Mouse (Mus musculus) gastrocnemius, postnatal 4 days (tissue): ENCODE data around the gene Wbp2nl. TPM values are rescaled to one million over a fixed set of nuclear protein-coding genes. Genes with fewer than 3 reads are reported as not detected.

Experiments
- DNase-seq, 2 experiments: peaks; one replicate each; pipeline ENCODE4 v3.0.0; 2021 to 2022; ENCODE audit warnings: low spot score in 2 of 2, mixed read lengths in 2 of 2
- long read RNA-seq, 2 experiments: library from polyadenylated mRNA; stranded (forward); transcript quantifications; one replicate each; pipeline ENCODE4 v2.0.0; 2021
- total RNA-seq, 2 experiments: library from RNA; stranded (reverse); gene quantifications; 2 replicates each; pipeline ENCODE4 v1.2.3; 2021

Gene Wbp2nl
- total RNA-seq, result not detected
- long read RNA-seq, experiment 1, partial matches to known transcripts, result 0 of 1 reads
- long read RNA-seq, experiment 1, other reads (novel, unspliced or antisense), result 1 of 1 reads
- long read RNA-seq, experiment 2, result 0 reads

DNA sequence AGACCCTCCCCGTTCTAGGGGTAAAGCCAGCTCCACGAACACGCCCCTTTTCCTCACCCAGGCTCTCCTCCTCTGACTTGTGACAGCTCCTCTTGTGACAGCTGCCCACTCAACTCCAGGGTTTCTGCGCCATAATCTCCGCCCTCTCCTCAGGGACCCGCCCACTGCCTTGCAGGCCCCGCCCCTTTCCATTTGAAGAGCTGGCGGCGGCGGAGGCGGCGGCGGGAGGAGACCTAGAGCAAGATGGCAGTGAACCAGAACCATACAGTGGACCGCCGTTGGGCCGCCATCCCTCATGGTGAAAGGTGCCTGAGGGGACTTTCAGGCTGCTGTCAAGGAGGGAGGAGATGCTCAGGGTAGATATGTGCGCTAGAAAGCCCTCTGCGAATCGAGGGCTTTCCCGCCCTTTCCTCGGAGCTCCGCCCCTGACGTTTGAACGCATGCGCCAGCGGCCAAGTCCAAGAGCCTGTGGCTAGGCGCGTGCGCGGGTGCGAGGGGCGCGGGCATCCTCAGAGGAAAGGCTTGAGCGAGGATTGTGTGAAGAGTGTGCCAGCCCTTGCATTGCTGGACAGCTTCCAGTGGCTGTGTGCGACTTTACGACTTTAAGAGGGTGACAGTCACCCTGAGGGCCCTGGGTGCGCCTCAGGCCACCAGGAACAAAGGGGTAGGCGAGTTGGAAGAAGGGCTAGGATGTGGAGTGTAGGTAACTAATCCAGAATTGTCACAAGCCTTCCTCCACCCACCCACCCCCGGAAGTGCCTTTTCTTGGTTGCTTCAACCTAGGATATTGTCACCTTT lies at the start of gene Wbp2nl:
TSS of gene Wbp2nl (plus strand) at position 191 of the 798 bp plus-strand sequence.
- DNase-seq, result no peak

DNA sequence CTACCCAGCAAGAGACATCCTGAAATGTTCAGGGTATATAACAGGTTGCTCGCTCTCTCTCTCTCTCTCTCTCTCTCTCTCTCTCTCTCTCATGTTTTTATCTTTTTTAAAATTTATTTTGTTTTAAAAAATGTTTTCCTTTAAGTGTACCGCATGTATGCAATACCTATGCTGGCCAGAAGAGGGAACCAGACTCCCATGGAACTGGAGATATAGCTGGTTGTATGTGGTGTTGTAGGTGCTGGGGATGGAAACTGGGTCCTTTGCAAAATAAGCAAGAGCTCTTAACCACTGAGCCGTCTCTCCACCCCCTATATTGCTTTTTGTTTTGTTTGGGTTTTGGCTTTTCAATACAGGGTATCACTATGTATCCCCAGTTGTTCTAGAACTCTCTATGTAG lies 47.2 kb upstream of the Wbp2nl start:
- no peak for DNase-seq

DNA sequence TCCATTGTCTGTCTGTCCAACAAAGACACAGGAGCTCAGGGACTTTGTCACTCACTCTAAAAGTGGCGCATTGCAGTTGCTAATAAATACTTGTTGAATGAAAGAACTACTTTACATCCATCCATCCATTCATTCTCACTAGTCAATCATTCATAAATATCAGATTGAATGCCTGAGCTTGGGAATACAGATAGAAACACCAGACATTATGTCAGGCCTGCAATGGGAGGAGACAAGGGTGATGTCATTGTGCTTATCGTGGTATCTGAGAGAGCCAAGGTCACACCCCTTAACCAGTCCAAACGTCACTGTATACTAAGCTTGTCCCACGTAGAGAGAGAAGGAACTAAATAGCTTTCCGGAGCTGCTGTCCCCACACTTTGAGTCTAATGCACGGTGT lies 46.7 kb upstream of the Wbp2nl start, which contains the start of gene 1500009C09Rik:
TSS of gene 1500009C09Rik (plus strand) at position 301 of the 400 bp plus-strand sequence.
- no peak for DNase-seq

DNA sequence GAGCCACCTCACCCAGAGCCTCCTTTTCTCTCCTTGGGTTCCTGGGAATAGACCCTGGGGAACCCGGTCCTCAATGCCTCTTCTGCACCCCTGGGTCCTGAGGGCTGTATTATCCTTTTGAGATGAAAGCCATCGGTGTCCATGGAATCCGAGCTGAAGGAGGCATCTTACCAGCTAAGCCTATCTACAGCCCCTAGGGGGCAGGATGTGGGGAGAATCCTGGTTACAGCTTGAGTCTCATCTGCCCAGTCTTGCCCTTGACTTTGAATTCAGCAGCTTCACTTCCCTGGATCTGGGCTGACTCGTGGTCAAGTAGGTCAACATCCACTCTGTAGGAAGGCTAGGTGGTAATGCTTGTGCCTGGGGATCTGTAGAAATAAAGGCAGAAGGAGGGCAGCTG lies 43.5 kb upstream of the Wbp2nl start:
- no peak for DNase-seq

- DNase-seq, result no peak
Measured at GRCm38 (mm10) chr15:82255944-82256383, 42.8 kb upstream of the Wbp2nl start.

DNA sequence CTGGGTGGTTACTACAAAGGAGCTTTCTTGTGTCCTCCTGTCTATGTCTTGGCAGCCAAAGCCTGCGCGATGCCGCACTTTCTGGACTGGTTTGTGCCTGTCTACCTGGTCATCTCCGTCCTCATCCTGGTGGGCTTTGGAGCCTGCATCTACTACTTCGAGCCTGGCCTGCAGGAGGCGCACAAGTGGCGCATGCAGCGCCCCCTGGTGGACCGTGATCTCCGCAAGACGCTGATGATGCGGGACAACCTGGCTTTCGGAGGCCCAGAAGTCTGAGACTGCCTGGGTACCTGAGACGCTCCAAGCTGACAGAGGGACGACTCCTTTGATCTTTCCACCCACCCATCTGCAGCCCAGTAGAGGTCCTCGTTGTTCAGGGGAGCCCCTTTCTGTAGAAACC lies 39.2 kb upstream of the Wbp2nl start:
- peak; percentile 57 to 73 for DNase-seq

GRCm38 (mm10) chr15:82266356-82266755 lies 32.4 kb upstream of the Wbp2nl start:
- peak in 1 of 2 experiments; percentile 59 for DNase-seq

DNA sequence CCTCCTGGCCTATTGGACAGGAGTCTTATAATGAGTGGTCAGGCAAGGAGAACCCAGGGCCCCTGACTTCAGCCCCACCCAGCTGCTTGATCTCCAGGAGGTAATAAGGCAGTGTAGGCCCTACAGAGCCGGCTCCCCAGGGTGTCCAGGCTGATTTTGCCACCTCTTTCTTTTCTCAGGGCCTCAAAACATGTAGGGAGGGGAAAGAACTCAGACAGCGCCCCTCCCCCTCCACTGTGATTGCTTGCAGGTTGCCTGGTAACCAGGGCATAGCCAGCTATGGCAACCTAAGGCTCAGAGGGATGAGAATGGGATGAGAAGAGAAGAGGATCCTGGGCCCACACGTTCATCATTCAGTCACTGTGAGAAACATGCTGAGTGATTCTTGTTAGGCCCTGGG lies 30.6 kb upstream of the Wbp2nl start:
- DNase-seq, result no peak

DNA sequence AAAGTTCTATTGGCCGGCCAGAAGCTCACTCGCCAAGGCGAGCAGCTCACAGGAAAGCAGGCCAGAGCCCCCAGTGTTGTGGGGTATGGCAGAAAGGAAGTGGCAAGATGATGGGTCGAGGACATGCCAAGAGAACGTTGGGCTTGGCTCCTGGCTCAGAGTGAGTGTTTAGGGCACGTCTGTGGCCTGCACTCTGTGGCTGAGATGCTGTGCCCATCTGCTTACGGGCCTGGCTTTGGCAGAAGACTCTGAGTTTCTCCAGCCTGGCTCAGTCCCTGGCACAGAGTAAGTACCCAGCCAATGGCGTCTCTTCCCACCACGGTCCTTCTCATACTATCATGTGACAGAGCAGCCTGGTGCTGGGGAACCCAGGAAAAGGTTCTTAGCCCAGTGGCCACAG lies 30.0 kb upstream of the Wbp2nl start:
- DNase-seq, result no peak

DNA sequence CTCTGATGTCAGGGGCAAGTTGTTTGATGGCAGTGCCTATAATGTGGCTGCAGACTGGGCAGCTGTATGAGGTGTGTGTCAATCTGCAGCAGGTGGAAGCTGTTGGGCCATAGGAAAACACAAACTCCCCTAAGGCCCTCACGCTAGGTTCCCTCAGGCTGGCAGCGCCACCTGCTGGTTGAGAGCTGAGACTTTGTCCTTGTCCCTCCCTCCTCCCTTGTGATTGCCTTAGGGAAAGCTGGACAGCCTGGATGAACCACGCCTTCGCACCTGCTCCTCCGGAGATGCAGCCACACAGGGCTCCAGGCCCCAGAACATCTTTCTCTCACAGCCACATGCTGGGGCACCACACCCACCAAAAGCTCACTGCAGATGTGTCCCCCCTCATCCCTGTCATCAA lies 27.6 kb upstream of the Wbp2nl start:
- DNase-seq, result peak; percentile 46 to 72

GRCm38 (mm10) chr15:82272295-82272694 lies 26.5 kb upstream of the Wbp2nl start:
- no peak for DNase-seq

- no peak for DNase-seq
Measured at GRCm38 (mm10) chr15:82274593-82274926, 24.2 kb upstream of the Wbp2nl start, which contains the start of gene Sept3. Gene Sept3, plus strand, starts transcription at chr15:82274893.

- DNase-seq, result no peak
Measured at GRCm38 (mm10) chr15:82274927-82275901, 23.5 kb upstream of the Wbp2nl start.

DNA sequence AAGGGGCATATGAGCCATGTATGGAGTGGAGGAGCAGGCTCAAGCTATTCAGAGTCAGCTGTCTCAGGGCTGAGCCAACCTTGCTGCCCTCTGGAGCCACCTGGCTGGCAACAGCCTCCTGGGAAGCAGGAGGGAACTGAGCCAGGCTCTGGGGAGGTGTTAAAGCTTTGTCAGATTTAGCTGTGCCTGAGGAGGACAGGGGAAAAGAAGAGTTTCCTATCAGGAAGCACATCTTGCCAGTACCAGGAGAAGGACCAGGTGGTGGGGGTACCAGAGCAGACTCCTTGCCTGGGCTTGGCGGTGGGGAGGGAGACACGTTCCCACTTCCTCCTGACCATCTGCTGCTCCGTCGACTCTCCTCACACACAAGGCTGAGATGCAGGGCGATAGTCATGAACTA lies 21.2 kb upstream of the Wbp2nl start:
- DNase-seq, result no peak

DNA sequence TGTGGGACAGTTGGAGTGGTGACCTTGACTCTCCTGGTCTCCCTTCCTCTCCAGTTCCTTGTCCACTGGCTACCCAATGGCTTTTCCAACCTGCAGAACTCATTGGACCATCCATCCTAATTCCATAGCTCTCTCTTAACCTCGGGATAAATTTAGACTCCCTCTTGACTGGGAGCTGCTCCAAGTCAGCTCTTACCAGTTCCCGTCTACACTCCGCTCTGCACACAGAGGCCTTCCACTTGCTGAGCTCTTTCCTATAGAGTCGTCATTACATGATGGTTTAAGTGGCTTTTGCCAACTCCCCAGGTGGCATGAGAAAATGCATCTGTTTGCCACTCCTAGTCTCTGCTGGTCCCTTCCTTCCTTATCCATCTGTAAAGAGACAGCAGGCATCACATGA lies 18.1 kb upstream of the Wbp2nl start:
- no peak for DNase-seq

DNA sequence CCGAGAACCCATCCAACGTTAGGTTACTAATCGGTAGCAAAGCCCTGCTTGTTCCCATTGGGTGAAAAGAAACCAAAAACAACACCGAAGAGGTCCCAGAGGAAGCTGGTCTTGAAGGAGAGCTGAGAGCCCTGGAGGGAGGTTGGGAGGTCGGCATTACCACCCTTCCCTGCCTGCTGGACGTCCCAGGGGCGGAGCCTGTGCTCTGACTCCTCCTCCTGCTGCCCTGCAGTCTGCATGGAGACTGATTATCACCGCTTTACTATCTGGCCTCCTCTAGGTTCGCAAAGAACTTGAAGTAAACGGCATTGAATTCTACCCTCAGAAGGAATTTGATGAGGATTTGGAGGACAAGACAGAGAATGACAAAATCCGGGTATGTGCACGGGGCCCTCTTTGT lies 12.6 kb upstream of the Wbp2nl start:
- no peak for DNase-seq

DNA sequence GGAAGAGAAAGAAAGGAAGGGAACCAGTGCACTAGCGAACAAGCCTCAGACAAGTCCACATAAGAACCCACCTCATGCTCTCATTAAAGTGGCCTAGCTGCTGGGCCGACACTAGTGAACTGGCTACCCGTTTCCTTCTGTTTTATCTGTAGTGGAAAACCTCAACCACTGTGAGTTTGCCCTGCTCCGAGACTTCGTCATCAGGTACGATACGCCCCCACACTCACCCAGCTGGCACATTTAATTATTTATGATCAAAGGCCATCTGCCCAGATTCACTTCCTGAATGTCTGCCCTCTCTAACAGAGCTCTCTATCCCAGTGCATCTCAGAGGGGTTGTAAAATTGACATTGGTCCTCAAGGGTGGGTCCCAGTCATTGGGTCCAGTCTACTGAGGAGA lies 8.5 kb upstream of the Wbp2nl start:
- DNase-seq, result no peak

DNA sequence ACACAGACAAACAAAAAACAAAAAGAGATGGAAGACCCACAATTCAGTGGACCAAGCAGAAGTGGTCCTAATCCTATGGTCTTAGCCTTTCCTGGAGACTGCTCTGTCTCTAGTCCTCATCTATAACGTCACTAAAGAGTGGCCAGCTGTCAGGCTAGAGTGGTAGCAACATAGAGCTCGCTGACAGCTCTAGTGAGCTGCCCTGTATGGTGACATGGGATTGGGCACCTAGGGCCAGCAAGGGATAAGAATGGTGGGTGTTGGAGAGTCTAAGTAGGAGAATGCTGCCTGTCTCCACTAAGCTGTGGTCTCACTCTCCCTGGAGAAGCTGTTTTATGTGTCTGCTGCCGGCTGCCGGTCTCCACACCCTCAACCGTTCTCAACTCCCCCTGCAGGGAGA lies 5.9 kb upstream of the Wbp2nl start:
- DNase-seq, result no peak

GRCm38 (mm10) chr15:82293271-82293711 lies 5.5 kb upstream of the Wbp2nl start:
- DNase-seq, result no peak

GRCm38 (mm10) chr15:82294059-82294458 lies 4.7 kb upstream of the Wbp2nl start:
- no peak for DNase-seq

- DNase-seq, result no peak
Measured at GRCm38 (mm10) chr15:82307107-82307506, 8.4 kb downstream of the Wbp2nl start.

DNA sequence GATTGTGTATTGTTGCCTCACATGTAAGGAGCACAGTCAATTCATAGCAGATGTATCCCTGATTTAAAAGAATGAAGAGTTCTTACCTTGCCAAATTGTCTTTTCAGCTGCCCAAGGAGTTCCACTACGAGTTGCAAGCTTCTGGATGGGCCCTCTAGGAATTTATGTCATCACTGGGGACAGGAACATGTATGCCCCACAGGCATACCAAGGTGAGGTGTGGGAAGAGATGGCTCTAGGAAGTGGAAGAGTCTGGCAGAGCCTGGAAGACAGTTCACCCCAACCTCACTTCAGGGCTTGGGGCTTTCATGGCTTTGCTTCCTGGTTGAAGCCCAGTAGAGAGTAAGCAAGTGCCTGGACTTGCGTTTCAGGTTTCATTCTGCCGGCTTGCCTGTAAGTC lies 9.7 kb downstream of the Wbp2nl start:
- no peak for DNase-seq
